Mouse (Mus musculus): ENCODE results near the gene Pawr.

GRCm38 (mm10) chr10:108408986-108409385, 77.1 kb downstream of the Pawr start:
- TF ChIP-seq EP300 (IDR thresholded peaks at IDR 0.05; ENCODE audit: low read depth) (no peak), CTCF (IDR thresholded peaks at IDR 0.05; ENCODE audit: low read depth) (no peak)

Measured in heart, postnatal 0 days (tissue).